Mouse (Mus musculus): ENCODE measurements around the gene Cdh22.

Gene Cdh22

GRCm38 (mm10) chr2:165250903-165251302, 16.2 kb upstream of the Cdh22 start:
- peak; percentile 29 for DNase-seq (ENCODE audit: low read depth, low spot score)

GRCm38 (mm10) chr2:165248967-165249366, 14.3 kb upstream of the Cdh22 start:
- no peak for DNase-seq (ENCODE audit: low read depth, low spot score)

DNA sequence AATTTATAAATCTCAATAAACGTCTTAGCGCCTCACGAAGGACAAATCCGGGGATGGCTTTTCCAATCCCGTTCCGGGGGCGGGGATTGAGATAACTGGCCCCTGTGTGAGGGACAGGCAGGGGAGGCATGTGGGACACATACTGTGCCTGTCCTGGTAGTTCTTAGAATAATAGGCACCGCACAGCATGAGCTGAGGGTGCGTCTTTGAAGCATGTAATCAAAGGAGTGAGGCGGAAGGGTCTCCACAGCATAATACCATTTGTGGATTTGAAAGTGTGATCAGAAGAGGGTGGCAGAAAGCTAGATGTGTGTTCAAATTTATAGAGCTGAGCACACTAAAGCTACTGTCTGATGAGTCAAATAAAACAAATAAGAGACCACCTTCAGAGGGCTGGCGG, 11.7 kb upstream of the Cdh22 start:
- DNase-seq (ENCODE audit: low read depth, low spot score) = no peak

- no peak for DNase-seq (ENCODE audit: low read depth, low spot score)
Observed at GRCm38 (mm10) chr2:165243122-165243720, 8.6 kb upstream of the Cdh22 start.

GRCm38 (mm10) chr2:165242575-165242974, 7.9 kb upstream of the Cdh22 start:
- no peak for DNase-seq (ENCODE audit: low read depth, low spot score)

DNA sequence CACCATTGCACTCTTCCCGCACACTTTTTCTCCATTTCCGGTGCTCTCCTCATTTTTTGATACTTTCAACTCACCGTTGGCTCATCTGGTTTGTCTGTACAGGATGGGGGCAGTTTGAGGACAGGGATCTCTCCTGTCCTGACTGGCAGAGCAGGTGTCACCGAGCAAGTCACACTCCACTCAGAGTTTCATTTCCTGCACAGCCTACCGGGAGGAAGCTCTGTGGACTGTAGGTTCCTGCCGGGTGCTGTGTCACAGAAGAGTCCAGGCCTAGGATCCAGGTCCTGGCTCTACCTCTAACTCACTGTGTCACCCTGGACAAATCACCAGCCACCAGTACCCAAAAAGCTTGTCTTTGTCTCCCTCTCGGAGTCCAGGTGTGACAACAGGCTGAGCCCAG, 7.1 kb upstream of the Cdh22 start:
- DNase-seq (ENCODE audit: low read depth, low spot score) = peak; percentile 43

GRCm38 (mm10) chr2:165240371-165240770, 5.7 kb upstream of the Cdh22 start:
- no peak for DNase-seq (ENCODE audit: low read depth, low spot score)

DNA sequence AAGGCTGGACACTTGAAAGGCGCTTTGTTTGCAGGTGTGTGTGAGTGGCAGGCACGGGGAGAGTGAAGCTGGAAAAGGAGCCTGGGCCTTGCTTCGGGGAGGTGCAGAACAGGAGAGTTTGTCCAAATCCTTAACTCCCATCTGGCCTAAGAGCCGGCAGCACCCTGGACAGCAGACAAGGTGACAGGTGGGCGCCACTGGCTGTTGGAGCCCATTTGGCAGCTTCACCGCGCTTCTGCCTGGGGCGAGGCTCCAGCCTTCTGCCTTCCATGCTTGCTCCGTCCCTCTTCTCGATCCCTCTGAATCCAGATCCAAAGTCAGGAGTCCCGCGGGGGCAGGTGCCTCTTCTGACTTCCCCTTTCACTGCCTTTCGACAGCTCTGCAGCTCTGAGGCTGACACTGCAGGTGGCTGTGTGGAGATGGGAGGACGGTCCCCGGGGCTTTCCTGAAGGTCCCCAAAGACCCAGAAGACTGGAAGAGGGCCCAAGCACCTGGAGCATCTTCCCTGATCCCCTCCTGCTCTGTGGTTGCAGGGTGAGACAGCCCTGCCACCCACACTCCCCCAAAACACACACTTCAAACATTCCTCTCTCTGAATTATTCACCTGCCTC, 5.0 kb upstream of the Cdh22 start:
- DNase-seq (ENCODE audit: low read depth, low spot score) = peak; percentile 42

- DNase-seq (ENCODE audit: low read depth, low spot score) = no peak
Observed at GRCm38 (mm10) chr2:165238416-165239145, 3.9 kb upstream of the Cdh22 start.

DNA sequence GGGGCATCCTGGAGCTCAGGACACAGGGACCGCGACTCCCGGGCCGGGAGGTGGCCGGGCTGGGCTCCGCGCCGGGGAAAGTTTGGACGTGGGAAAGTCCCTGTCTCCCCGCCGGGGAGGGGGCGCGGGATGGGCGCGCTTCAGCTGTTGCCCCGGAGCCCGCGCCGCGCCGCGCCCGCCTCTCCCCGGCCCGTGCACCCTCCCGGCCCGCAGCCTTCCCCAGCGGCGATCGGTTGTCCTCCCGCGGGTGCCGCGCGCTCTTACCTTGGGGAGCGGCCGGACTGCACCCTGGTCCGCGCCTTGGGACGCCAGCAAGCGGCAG, 401 bp downstream of the Cdh22 start:
- no peak for DNase-seq (ENCODE audit: low read depth, low spot score)

- no peak for DNase-seq (ENCODE audit: low read depth, low spot score)
Observed at GRCm38 (mm10) chr2:165233491-165234290, 962 bp downstream of the Cdh22 start.

DNA sequence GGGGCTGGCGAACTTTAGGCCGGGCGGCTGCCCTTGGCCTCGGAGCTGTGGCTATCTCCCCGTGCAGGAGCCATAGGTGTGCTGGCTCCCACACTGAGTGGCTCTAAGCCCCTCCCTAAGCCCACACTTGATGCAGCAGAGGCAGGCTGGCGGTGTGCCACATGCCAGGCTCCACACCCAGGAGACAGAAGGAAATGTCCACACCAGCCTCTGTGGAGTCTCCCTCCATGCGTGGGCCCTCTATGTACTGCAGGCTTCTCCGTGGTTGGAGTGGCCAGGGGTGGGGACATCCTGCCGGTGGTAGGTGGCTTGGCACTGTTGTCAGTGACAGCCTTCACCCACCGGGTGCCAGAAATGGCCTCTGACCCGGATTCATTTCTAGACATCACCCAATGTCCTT, 5.6 kb downstream of the Cdh22 start:
- DNase-seq (ENCODE audit: low read depth, low spot score) = no peak

DNA sequence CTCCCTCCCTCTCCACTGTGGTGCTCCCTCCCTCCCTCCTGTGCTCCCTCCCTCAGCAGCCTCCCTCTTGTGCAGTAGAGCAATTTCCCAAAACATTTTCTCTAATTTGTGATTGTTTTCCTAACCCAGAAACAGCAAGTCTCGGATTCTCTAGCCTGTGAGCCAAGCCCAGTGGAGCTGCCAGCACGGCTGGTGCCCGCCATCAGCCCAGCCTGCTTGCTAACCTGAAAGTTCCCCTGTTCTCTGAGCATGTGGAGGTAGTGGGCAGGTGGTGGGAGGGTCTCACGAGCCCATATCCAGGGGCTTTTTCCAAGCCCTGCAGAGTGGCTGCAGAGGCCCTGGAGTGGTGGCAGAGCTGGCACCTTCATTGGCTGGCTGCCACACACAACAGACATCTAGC, 10.8 kb downstream of the Cdh22 start:
- no peak for DNase-seq (ENCODE audit: low read depth, low spot score)

GRCm38 (mm10) chr2:165221952-165222351, 12.7 kb downstream of the Cdh22 start:
- DNase-seq (ENCODE audit: low read depth, low spot score) = no peak

GRCm38 (mm10) chr2:165220347-165220945, 14.2 kb downstream of the Cdh22 start:
- no peak for DNase-seq (ENCODE audit: low read depth, low spot score)

DNA sequence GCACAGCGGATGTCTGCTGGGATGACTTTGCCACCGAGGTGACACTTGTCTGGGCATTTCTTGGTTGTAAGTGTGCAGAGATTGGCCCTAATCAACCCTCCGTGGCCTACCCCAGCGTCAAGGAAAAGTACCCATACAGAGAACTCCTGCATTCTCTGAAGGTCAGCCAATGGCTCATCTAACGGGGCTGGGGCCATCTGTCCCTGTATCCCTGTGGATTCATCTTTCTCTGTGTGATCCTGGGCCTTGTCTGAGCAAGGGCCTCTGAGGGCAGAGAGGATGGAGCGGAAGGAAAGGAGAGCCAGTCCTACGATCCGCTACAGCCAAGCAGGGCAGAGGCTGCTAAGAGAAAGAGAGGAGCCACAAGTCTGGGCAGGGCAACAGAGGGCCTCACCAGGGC, 15.7 kb downstream of the Cdh22 start:
- DNase-seq (ENCODE audit: low read depth, low spot score) = no peak

DNA sequence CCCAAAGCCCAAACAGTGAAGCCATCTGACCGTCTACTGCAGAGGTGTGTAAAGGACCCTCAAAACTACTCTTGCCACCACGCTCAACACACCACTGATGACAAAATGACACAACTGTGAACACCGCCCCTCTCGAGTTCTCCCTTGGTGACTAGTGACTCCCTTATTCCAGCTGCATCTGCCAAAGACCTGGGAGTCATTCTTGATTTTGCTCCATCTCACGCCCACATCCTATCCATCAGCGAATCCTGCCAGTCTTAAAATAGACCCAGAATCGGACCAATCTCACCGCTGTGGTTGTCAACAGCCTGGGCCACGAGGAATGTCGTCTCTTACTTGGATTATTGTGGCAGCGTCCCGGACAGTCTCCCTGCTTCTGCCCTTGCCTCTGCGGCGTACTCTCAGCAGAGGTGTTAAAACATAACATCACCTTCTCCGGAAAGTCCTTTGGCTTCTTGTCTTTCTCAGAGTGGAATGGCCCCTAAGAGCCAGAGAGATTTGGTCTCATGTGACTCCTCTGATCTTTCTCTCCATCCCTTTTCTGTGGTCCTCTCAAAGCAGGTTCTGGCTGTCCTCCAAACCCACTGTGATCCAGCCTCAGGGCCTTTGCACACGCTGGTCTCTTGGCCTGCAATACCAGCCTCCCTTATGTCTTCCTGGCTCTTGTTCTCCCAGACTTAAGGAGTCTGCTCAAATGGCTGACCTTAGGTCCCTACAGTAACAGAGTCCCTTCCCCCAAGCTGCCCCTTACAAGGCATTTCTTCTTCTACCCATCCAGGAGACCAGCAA, 17.1 kb downstream of the Cdh22 start:
- DNase-seq (ENCODE audit: low read depth, low spot score) = no peak

DNA sequence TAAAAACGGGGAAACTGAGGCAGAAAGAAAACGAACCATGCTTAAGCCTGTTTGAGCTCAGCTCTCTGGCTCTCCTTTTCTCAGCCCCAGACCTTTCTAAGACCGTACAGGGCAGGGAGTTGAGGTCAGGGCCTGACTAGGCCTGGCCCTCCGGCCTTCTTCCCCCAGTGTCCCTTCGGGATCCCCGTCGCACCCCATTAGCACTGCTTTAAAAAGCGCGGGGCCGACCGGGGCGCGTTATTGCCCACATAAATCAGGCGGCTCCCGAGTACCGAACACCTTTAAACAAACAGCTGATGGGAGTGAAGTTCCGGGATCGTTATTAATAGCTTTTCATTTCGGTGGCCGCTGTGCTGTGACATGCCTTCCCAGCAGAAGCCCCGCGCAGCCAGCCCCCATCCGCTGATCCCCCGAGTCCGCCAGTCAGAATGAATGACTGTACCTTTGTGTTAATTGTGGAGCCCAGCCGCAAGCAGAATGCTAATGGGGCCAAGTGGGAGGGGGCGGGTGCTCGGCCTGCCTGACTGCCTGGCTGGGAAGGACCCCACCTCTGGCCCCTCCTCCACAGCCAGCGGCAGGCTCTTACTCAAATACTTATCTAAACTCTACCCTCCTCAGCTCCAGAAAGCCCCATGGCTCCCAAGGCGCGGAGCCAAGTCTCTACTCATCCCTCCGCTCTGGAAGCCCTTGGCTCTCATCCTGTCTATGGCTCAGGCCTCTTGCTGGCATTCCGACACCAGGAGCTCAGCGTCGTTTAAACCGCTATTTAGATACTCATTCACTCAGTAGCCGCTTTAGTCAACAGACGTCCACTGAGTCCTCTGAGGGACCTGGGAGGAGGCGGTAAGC, 19.3 kb downstream of the Cdh22 start:
- no peak for DNase-seq (ENCODE audit: low read depth, low spot score)

GRCm38 (mm10) chr2:165211426-165212079, 23.1 kb downstream of the Cdh22 start:
- DNase-seq (ENCODE audit: low read depth, low spot score) = peak; percentile 23

GRCm38 (mm10) chr2:165210948-165211347, 23.7 kb downstream of the Cdh22 start:
- DNase-seq (ENCODE audit: low read depth, low spot score) = no peak
